Mouse (Mus musculus) CH12.LX (cell line): ENCODE data around the gene Arhgap35.

ENCODE experiments used
- HCFC1 ChIP-seq: IDR thresholded peaks from 2 replicates; pipeline ENCODE4 v1.6.1; 2012; ENCODE audit warnings: low read depth, mild to moderate bottlenecking, inconsistent platforms, low read length, improper control_type of control experiment
- JUND ChIP-seq: conservative IDR thresholded peaks from 2 replicates; pipeline ENCODE4 v1.6.1; 2011; ENCODE audit warnings: low read depth, low read length, improper control_type of control experiment
- MAZ ChIP-seq: IDR thresholded peaks from 2 replicates; pipeline ENCODE4 v1.6.1; 2012; ENCODE audit warnings: low read depth, mild to moderate bottlenecking, inconsistent platforms, low read length, improper control_type of control experiment, moderate library complexity
- NELFE ChIP-seq: IDR thresholded peaks from 2 replicates; pipeline ENCODE4 v1.6.1; 2011; ENCODE audit warnings: low read depth, low read length, improper control_type of control experiment
- RCOR1 ChIP-seq: conservative IDR thresholded peaks from 2 replicates; pipeline ENCODE4 v1.6.1; 2012; ENCODE audit warnings: low read depth, mild to moderate bottlenecking, inconsistent platforms, low read length, improper control_type of control experiment
- SMC3 ChIP-seq: IDR thresholded peaks from 2 replicates; pipeline ENCODE4 v1.6.1; 2011; ENCODE audit warnings: low read depth, low read length, improper control_type of control experiment
- TCF12 ChIP-seq: IDR thresholded peaks from 2 replicates; pipeline ENCODE4 v1.6.1; 2014; ENCODE audit warnings: low read depth, mild to moderate bottlenecking, inconsistent platforms, low read length, improper control_type of control experiment
- ZNF384 ChIP-seq: IDR thresholded peaks from 2 replicates; pipeline ENCODE4 v1.6.1; 2012; ENCODE audit warnings: low read depth, low read length, improper control_type of control experiment, inconsistent platforms

- TF ChIP-seq NELFE: no peak
- TF ChIP-seq RCOR1: no peak
- no peak for TF ChIP-seq HCFC1
- no peak for TF ChIP-seq TCF12
- no peak for TF ChIP-seq SMC3
- no peak for TF ChIP-seq ZNF384
- no peak for TF ChIP-seq JUND
- TF ChIP-seq MAZ: no peak
Observed at GRCm38 (mm10) chr7:16570737-16571136, 44.1 kb downstream of the Arhgap35 start.
